Mouse (Mus musculus) MEL (cell line): ENCODE results near the gene Zfand2a.

Source experiments
- E2F4 ChIP-seq: IDR thresholded peaks from 2 replicates; pipeline ENCODE4 v1.6.1; 2011; ENCODE audit warnings: low read depth, low read length, improper control_type of control experiment, borderline replicate concordance
- KAT2A ChIP-seq: conservative IDR thresholded peaks from 2 replicates; pipeline ENCODE4 v1.6.1; 2012; ENCODE audit warnings: low read depth, low read length, improper control_type of control experiment, inconsistent platforms
- NELFE ChIP-seq: IDR thresholded peaks from 2 replicates; pipeline ENCODE4 v1.6.1; 2011; ENCODE audit warnings: low read depth, low read length, improper control_type of control experiment
- NRF1 ChIP-seq: IDR thresholded peaks from 2 replicates; pipeline ENCODE4 v1.6.1; 2014; ENCODE audit warnings: low read depth, mild to moderate bottlenecking, inconsistent platforms, low read length, improper control_type of control experiment, moderate library complexity; ENCODE audit not compliant: poor library complexity, insufficient read depth, severe bottlenecking
- POLR2A ChIP-seq, 2 experiments: IDR thresholded peaks; 2 replicates each; pipeline ENCODE4 v1.6.1; 2011 to 2012; ENCODE audit warnings: low read length in 2 of 2, mild to moderate bottlenecking in 2 of 2, control low read depth in 1 of 2, improper control_type of control experiment in 1 of 2, low read depth in 1 of 2, moderate library complexity in 1 of 2; ENCODE audit not compliant: control insufficient read depth in 1 of 2, insufficient read depth in 1 of 2, poor library complexity in 1 of 2
- POLR2AphosphoS5 ChIP-seq: IDR thresholded peaks from 2 replicates; pipeline ENCODE4 v1.6.1; 2012; ENCODE audit warnings: low read depth, borderline replicate concordance, mild to moderate bottlenecking, inconsistent platforms, low read length, moderate library complexity, mixed read lengths
- TAL1 ChIP-seq: IDR thresholded peaks from 2 replicates; pipeline ENCODE4 v1.6.1; 2012; ENCODE audit warnings: mild to moderate bottlenecking, inconsistent platforms, low read length, moderate library complexity, mixed read lengths
- ZNF384 ChIP-seq: IDR thresholded peaks from 2 replicates; pipeline ENCODE4 v1.6.1; 2012; ENCODE audit warnings: low read depth, mild to moderate bottlenecking, inconsistent platforms, low read length, improper control_type of control experiment

- TF ChIP-seq POLR2A (IDR thresholded peaks at IDR 0.05; ENCODE audit: control insufficient read depth in 1 of 2, insufficient read depth in 1 of 2, low read depth in 1 of 2, low read length in 2 of 2, poor library complexity in 1 of 2) (no peak), POLR2AphosphoS5 (no peak), TAL1 (no peak), KAT2A (no peak), E2F4 (no peak), ZNF384 (no peak), NRF1 (no peak), NELFE (no peak)
These were observed 9.6 kb downstream of the Zfand2a start for GRCm38 (mm10) chr5:139474741-139475140.
